Mouse (Mus musculus) erythroblast, embryonic 14.5 days (primary cell): ENCODE results near the gene Mrpl42. TPM values are rescaled to one million over a fixed set of nuclear protein-coding genes. Genes with fewer than 3 reads are reported as not detected.
A peak's percentile ranks its signal among the peaks of the same experiment; 100 is the strongest.

Experiments
- H3K27me3 ChIP-seq: 2 replicates; pipeline ENCODE4 v1.6.1; 2012; ENCODE audit warnings: inconsistent platforms; ENCODE audit not compliant: control insufficient read depth
- H3K36me3 ChIP-seq: 2 replicates; pipeline ENCODE4 v1.6.1; 2012; ENCODE audit warnings: mild to moderate bottlenecking, inconsistent platforms; ENCODE audit not compliant: control insufficient read depth
- H3K4me1 ChIP-seq: 2 replicates; pipeline ENCODE4 v1.6.1; 2012; ENCODE audit warnings: inconsistent platforms; ENCODE audit not compliant: control insufficient read depth
- H3K4me3 ChIP-seq: replicated peaks from 2 replicates; pipeline ENCODE3; 2012; ENCODE audit warnings: moderate library complexity, mild to moderate bottlenecking, inconsistent platforms
- H3K9me3 ChIP-seq: 2 replicates; pipeline ENCODE4 v1.6.1; 2012; ENCODE audit warnings: low read length, inconsistent platforms, mixed read lengths; ENCODE audit not compliant: control insufficient read depth
- GATA1 ChIP-seq: IDR thresholded peaks from 2 replicates; pipeline ENCODE4 v1.6.1; 2012; ENCODE audit warnings: low read length, inconsistent platforms, mixed read lengths
- TAL1 ChIP-seq: IDR thresholded peaks from 3 replicates; pipeline ENCODE4 v1.6.1; 2012; ENCODE audit warnings: low read length, inconsistent platforms, mixed read lengths
- polyA plus RNA-seq: library from polyadenylated mRNA; stranded (reverse); fragments of >175 nt; gene quantifications from 2 replicates; pipeline ENCODE4 v1.2.3, GENCODE M21; 2012

The Mrpl42 gene
- polyA plus RNA-seq, 1 experiment, result 0.95 TPM

DNA sequence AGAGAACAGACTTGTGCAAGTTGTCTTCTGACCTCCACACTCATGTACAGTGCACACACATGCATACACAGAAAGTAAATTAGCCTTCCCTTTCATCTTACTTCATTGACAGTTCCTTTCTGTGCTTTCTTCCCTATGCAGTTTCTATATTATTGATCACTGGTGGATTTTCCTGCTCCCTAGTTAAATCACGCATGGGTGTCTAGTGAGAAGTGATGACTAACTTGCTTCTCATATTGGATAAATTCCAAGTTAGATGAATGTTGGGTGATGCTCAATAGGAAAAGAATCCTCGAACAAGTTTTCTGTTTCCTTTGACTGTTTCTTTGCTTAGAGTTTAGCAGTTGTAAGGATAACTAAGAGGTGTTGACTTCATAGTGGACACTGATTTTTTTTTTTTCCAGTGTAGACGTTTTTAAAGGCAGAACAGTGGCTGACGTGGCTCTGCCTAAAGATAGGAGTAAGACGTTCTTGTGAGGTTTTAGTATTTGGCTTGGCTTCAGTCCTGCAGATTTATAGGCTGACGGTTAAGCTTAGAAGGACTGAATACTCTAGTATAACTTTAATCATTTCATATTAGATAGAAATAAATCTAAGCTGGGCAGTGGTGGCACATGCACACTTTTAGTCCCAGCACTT is 23.4 kb upstream of the Mrpl42 start:
- no peak overlapping the region for H3K4me3 ChIP-seq
- no peaks in the 10 kb centered on the region for H3K9me3 ChIP-seq
- H3K4me1 ChIP-seq, result peaks cover 10% of the 10 kb centered on the region
- H3K27me3 ChIP-seq, result no peaks in the 10 kb centered on the region
- peaks cover 19% of the 10 kb centered on the region for H3K36me3 ChIP-seq
- TF ChIP-seq TAL1, result no peak
- TF ChIP-seq GATA1, result no peak

- Histone ChIP-seq H3K4me3 (no peak overlapping the region), H3K9me3 (no peaks in the 10 kb centered on the region), H3K36me3 (peaks cover 31% of the 10 kb centered on the region), H3K4me1 (peaks cover 47% of the 10 kb centered on the region), H3K27me3 (no peaks in the 10 kb centered on the region)
- no peak for TF ChIP-seq TAL1
These were observed 15.9 kb upstream of the Mrpl42 start for GRCm38 (mm10) chr10:95517656-95518055.

DNA sequence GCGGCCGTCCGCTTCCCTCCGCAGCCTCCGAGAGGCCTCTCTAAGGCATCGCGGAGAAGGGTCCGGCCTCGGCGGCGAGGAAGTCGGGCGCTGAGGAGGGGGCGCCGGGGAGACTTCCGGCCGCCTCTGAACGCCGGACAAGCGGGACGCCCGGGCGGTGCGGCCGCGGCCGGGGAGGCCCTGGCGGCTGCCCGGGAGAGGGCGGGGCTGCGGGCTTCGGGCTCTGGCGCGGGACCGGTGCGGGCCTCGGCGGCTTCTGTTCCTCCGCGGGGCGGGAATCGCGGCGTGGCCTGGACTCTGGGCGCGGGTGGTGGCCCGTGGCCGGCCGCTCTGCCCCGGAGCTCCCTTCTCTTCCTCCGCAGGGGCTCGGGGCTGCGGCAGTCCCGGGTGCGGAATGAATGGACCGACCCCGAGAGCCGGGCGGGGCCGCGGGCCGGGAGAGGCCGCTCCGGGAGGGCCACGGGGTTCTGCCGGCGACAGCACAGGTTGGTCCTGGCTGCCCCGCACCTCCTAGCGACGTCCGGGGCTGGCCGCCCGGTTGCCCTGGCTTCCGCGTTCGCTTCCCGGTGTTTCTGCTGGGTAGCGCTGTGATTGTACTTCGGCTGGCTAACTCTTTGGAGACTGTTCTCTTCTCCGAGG is 13.7 kb upstream of the Mrpl42 start:
- peaks cover 20% of the 10 kb centered on the region for H3K36me3 ChIP-seq
- H3K4me1 ChIP-seq, result peaks cover 44% of the 10 kb centered on the region
- H3K4me3 ChIP-seq, result peak overlapping the region; percentile 97
- TF ChIP-seq GATA1 (no peak), TAL1 (no peak)
- no peaks in the 10 kb centered on the region; the same call in 1 of the 2 replicates for H3K27me3 ChIP-seq
- peaks cover 3% of the 10 kb centered on the region; the same call in 1 of the 2 replicates for H3K9me3 ChIP-seq

DNA sequence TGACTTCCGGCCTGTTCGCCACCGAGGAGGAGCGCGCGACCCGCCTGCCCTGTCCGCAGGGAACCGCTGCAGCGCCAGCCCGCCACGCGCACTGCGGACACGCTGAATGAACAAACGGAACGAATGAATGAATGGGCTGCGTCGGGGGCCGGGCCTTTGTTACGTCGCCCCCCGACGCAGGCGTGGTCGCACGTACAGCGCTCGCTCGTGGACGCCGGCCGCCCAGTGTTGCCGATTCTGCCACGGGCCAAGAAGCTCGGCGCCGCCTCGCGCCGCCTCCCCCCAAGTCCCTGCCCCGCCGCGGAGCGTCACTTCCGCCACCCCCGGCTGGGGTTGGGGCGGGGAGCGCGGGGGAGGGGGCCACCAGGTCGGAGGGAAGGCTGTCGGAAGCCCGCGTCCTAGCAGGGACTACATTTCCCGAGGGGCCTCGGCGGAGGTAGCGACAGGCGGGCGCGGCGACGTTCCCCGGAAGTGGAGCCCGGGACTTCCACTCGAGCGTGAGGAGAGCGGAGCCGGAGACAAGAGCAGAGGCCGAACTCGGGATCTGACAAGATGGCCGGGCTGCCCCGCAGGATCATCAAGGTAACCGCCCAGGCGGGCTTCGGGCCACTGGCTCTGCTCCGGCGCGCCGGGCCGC is 13.0 kb upstream of the Mrpl42 start, which contains the start of gene Ube2n:
Gene Ube2n, plus strand, starts transcription at position 490 of the 637 bp plus-strand sequence.
- Histone ChIP-seq H3K4me3 (peak within 1 kb of the TSS; percentile 97), H3K9me3 (peaks cover 3% of the 10 kb centered on the region; the same call in 1 of the 2 replicates), H3K27me3 (no peaks in the 10 kb centered on the region; the same call in 1 of the 2 replicates), H3K4me1 (peaks cover 39% of the 10 kb centered on the region), H3K36me3 (peaks cover 16% of the 10 kb centered on the region)
- no peak for TF ChIP-seq TAL1
- no peak for TF ChIP-seq GATA1

DNA sequence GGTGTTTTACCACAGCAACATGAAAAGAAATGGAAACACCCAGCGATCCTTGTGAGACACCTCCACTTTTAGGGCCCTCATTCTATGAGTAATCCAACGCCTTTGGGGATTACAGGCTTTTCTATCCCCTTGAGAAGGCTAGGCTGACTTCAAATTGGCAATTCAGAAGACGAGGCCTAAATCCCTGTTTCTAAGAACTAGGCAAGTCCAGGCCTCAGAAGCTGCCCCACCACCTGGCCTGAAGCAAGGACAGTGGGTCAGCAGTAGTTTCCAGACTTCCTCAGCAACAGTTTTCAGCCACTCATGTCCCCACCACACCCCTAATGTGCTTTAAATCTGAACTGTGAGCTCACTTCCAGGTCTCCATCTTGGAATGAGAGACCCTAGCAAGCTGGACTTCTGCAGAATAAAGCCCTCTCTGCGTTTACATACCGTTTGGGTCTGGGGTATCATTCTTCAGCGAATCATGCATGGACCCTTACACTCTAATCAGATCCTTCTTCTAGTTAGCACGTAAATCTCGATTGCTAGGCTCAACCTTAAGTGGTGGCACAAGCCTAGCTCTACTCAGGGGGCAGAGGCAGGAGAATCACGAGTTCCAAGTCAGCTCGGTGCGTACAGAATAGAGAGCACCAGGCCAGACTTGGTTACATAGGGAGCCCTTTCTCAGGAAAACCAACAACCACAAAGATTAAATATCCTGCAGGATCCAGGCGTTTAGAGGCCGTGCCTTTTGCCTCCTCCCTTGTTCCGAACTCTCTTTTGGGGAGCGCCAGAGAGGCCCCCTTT is 12.2 kb upstream of the Mrpl42 start:
- Histone ChIP-seq H3K36me3 (peaks cover 11% of the 10 kb centered on the region), H3K4me1 (peaks cover 33% of the 10 kb centered on the region), H3K9me3 (peaks cover 3% of the 10 kb centered on the region; the same call in 1 of the 2 replicates), H3K27me3 (no peaks in the 10 kb centered on the region; the same call in 1 of the 2 replicates), H3K4me3 (peak overlapping the region; percentile 97)
- TF ChIP-seq GATA1, result no peak
- no peak for TF ChIP-seq TAL1

DNA sequence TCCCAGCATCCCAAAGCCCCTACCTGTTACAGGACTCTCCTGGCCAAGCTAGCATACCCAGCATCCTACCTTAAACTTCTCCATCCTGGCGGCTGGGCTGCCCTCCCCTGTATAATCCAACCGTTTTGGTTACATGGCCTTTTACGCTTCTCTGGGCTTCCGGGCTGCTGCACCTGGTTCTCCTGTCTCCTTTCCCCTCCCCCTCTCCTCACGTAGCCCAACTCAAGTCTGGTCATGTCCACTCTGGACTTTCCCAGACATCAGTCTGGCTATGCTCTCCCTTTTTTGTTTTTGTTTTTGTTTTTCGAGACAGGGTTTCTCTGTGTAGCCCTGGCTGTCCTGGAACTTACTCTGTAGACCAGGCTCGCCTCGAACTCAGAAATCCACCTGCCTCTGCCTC is 10.9 kb upstream of the Mrpl42 start:
- no peaks in the 10 kb centered on the region; the same call in 1 of the 2 replicates for H3K27me3 ChIP-seq
- TF ChIP-seq GATA1 (no peak), TAL1 (no peak)
- peaks cover 3% of the 10 kb centered on the region; the same call in 1 of the 2 replicates for H3K9me3 ChIP-seq
- H3K36me3 ChIP-seq, result peaks cover 5% of the 10 kb centered on the region
- H3K4me3 ChIP-seq, result no peak overlapping the region
- H3K4me1 ChIP-seq, result peaks cover 25% of the 10 kb centered on the region

DNA sequence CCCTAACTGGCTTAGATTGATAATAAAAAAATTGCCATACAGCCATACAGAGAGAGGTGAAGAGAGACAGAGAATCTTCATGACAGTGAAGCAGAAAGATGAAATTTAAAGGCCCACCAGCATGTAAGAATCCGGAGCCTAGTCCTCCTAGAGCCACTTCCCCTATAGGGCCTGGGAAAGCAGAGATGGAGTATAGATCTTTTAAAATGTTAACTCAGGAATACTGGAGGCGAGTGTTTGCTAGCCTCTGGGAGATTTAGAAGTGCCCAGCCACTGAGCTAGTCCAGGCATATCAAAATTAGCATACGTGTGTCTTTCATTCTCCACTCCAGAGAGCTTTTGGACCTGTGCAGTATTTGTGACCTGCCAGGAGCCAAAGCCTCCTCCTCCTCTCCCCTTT is 7.5 kb upstream of the Mrpl42 start:
- TF ChIP-seq TAL1 (no peak), GATA1 (no peak)
- Histone ChIP-seq H3K4me3 (no peak overlapping the region), H3K36me3 (no peaks in the 10 kb centered on the region), H3K9me3 (peaks cover 3% of the 10 kb centered on the region; the same call in 1 of the 2 replicates), H3K27me3 (no peaks in the 10 kb centered on the region; the same call in none of the 2 replicates), H3K4me1 (peaks cover 9% of the 10 kb centered on the region)

GRCm38 (mm10) chr10:95508793-95509192 is 7.1 kb upstream of the Mrpl42 start:
- Histone ChIP-seq H3K4me3 (no peak overlapping the region), H3K36me3 (no peaks in the 10 kb centered on the region), H3K4me1 (peaks cover 4% of the 10 kb centered on the region), H3K9me3 (peaks cover 3% of the 10 kb centered on the region; the same call in 1 of the 2 replicates), H3K27me3 (no peaks in the 10 kb centered on the region; the same call in none of the 2 replicates)
- TF ChIP-seq GATA1, result no peak

- H3K36me3 ChIP-seq, result no peaks in the 10 kb centered on the region
- H3K27me3 ChIP-seq, result no peaks in the 10 kb centered on the region; the same call in none of the 2 replicates
- H3K4me1 ChIP-seq, result 0 out of 2 replicates have a peak, but pooled peaks cover 1% of the 10 kb centered on the region
- TF ChIP-seq TAL1, result no peak
- no peak for TF ChIP-seq GATA1
- H3K4me3 ChIP-seq, result no peak overlapping the region
- peaks cover 3% of the 10 kb centered on the region; the same call in 1 of the 2 replicates for H3K9me3 ChIP-seq
These were observed 6.4 kb upstream of the Mrpl42 start for GRCm38 (mm10) chr10:95508126-95508525.
